Mouse (Mus musculus) right cerebral cortex, adult 2 months (tissue): Measurements from ENCODE around the gene Gm4846.
"Not testable (repeated sequence)": the region's sequence is repeated elsewhere in the genome, so short reads cannot be mapped to it uniquely, and the experiment has no call there.

ENCODE experiments used
- DNase-seq, 2 experiments: peaks; one replicate each; pipeline ENCODE4 v3.0.0; 2021 to 2022; ENCODE audit warnings: low spot score in 2 of 2

The Gm4846 gene

GRCm38 (mm10) chr1:166497488-166497887, at the start of gene Gm4846:
Gm4846 (minus strand) TSS chr1:166497588.
- DNase-seq = not testable (repeated sequence)

GRCm38 (mm10) chr1:166531521-166531920, 34.1 kb upstream of the Gm4846 start:
- DNase-seq = not testable (repeated sequence)

GRCm38 (mm10) chr1:166524709-166525108, 27.3 kb upstream of the Gm4846 start:
- DNase-seq = not testable (repeated sequence)

GRCm38 (mm10) chr1:166519626-166520025, 22.2 kb upstream of the Gm4846 start:
- not testable (repeated sequence) for DNase-seq

GRCm38 (mm10) chr1:166516556-166516955, 19.2 kb upstream of the Gm4846 start:
- DNase-seq = no peak

GRCm38 (mm10) chr1:166504206-166504605, 6.8 kb upstream of the Gm4846 start:
- not testable (repeated sequence) for DNase-seq

- DNase-seq = no peak
These were observed 17.9 kb downstream of the Gm4846 start for GRCm38 (mm10) chr1:166479503-166479902.

- DNase-seq = no peak
These were observed 30.2 kb downstream of the Gm4846 start for GRCm38 (mm10) chr1:166467172-166467571.

GRCm38 (mm10) chr1:166462544-166462943, 34.8 kb downstream of the Gm4846 start:
- DNase-seq = no peak

- no peak for DNase-seq
These were observed 55.4 kb downstream of the Gm4846 start for GRCm38 (mm10) chr1:166441992-166442391.

- DNase-seq = no peak
These were observed 58.0 kb downstream of the Gm4846 start for GRCm38 (mm10) chr1:166439426-166439825.
